Mouse (Mus musculus) left cerebral cortex, postnatal 14 days (tissue): ENCODE data around the gene Atp1a3. TPM values are rescaled to one million over a fixed set of nuclear protein-coding genes. Genes with fewer than 3 reads are reported as not detected.

ENCODE experiments used
- microRNA-seq, 2 experiments: library from miRNA; unstranded; fragments of <30 nt; microRNA quantifications; one replicate each; pipeline ENCODE4 v1.2.0; 2022
- total RNA-seq, 2 experiments: library from RNA; stranded (reverse); gene quantifications; 2 replicates each; pipeline ENCODE4 v1.2.3; 2021

The Atp1a3 gene
- total RNA-seq, 2 experiments from 2014 or later = 2,091 to 2,391 TPM

Small RNA genes lying within 50 kb of the gene (microRNA-seq; reads per million reads assigned to microRNA genes)
- 5.5 to 10.4 reads per million in 2 experiments for gene Mir7046
- 37.4 to 39.8 reads per million in 2 experiments for gene Mir7047

Other genes starting within 250 kb of the Atp1a3 start
- not detected for gene Cd177, start 245.6 kb downstream of the Atp1a3 start, total RNA-seq
- not detected for gene Ceacam10, start 228.8 kb downstream of the Atp1a3 start, total RNA-seq
- gene Gm9844, start 143.7 kb downstream of the Atp1a3 start, total RNA-seq = not detected
- not detected for gene Lypd4, start 136.0 kb downstream of the Atp1a3 start, total RNA-seq
- gene Dmrtc2, start 135.9 kb downstream of the Atp1a3 start, total RNA-seq = not detected
- 100 to 1,000 TPM; 421 to 431 TPM for gene Rps19, start 121.6 kb downstream of the Atp1a3 start, total RNA-seq
- gene Cd79a, start 108.6 kb downstream of the Atp1a3 start, total RNA-seq = under 1 TPM in 1 of 2 experiments, not detected in 1; 0.55 TPM
- 10 to 100 TPM; 80.3 to 89.2 TPM for gene Arhgef1, start 103.0 kb downstream of the Atp1a3 start, total RNA-seq
- gene Gm4881, start 61.5 kb downstream of the Atp1a3 start, total RNA-seq = not detected
- 100 to 1,000 TPM; 303 to 313 TPM for gene Rabac1, start 33.2 kb downstream of the Atp1a3 start, total RNA-seq
- 100 to 1,000 TPM; 264 to 270 TPM for gene Grik5, start 66.4 kb upstream of the Atp1a3 start, total RNA-seq
- 10 to 100 TPM; 28.1 to 30.0 TPM for gene Zfp574, start 66.6 kb upstream of the Atp1a3 start, total RNA-seq
- 10 to 100 TPM; 11.5 to 13.0 TPM for gene Pou2f2, start 173.8 kb upstream of the Atp1a3 start, total RNA-seq
- gene Dedd2, start 214.7 kb upstream of the Atp1a3 start, total RNA-seq = 10 to 100 TPM; 25.0 to 26.0 TPM
- gene Zfp526, start 215.5 kb upstream of the Atp1a3 start, total RNA-seq = 10 to 100 TPM in 1 of 2 experiments, 1 to 10 TPM in 1; 9.2 to 10.3 TPM
- gene Gsk3a, start 231.9 kb upstream of the Atp1a3 start, total RNA-seq = 100 to 1,000 TPM; 201 to 203 TPM
- 10 to 100 TPM; 68.6 to 70.7 TPM for gene Erf, start 244.8 kb upstream of the Atp1a3 start, total RNA-seq